In genomic region chr16:38702316-38702715, GRCm38 (mm10) we compare ENCODE assay signal across 14 mouse cellular contexts. TPM values are rescaled to one million over a fixed set of nuclear protein-coding genes. Genes with fewer than 3 reads are reported as not detected.
A peak's percentile ranks its signal among the peaks of the same experiment; 100 is the strongest.
DNase-seq lines count a peak whose midpoint lies in the region; ATAC-seq and TF ChIP-seq lines count a peak whose summit lies in the region.
"Had no signal": no experiment of that assay in that cellular context is flagged by ENCODE, and none has a peak within 500 bp of the region (broad histone marks: within the 10 kb centered on the region; RNA-seq: fewer than 3 reads in every experiment).

No protein-coding gene starts in this region.

- peaks cover 17% of the 10 kb centered on the region for H3K4me1 ChIP-seq in kidney, embryonic 15.5 days
- H3K4me1 ChIP-seq in embryonic facial prominence, embryonic 10.5 days = peaks cover 29% of the 10 kb centered on the region
- H3K4me1 ChIP-seq in limb, embryonic 12.5 days (replicated peaks) = peaks cover 37% of the 10 kb centered on the region
- H3K4me1 ChIP-seq: neural tube, embryonic 15.5 days had no signal

- H3K9me3 ChIP-seq in kidney, embryonic 15.5 days (replicated peaks) = no peaks in the 10 kb centered on the region
- H3K9me3 ChIP-seq in embryonic facial prominence, embryonic 10.5 days = no peaks in the 10 kb centered on the region
- H3K9me3 ChIP-seq in limb, embryonic 12.5 days = no peaks in the 10 kb centered on the region
- H3K9me3 ChIP-seq: neural tube, embryonic 15.5 days had no signal

- WGBS in kidney, embryonic 15.5 days = 79% methylated on average over 3 of the region's 3 CpGs
- 89% methylated on average over 3 of the region's 3 CpGs for WGBS in embryonic facial prominence, embryonic 10.5 days
- WGBS in limb, embryonic 12.5 days = 79% methylated on average over 3 of the region's 3 CpGs

- no peaks in the 10 kb centered on the region for H3K36me3 ChIP-seq in kidney, embryonic 15.5 days
- peaks cover 4% of the 10 kb centered on the region; the same call in 1 of the 2 replicates for H3K36me3 ChIP-seq in embryonic facial prominence, embryonic 10.5 days (replicated peaks)
- no peaks in the 10 kb centered on the region for H3K36me3 ChIP-seq in limb, embryonic 12.5 days
- H3K36me3 ChIP-seq: neural tube, embryonic 15.5 days had no signal

- peak overlapping the region; percentile 24 for H3K27ac ChIP-seq in gastrocnemius, adult 2 months
- 0 out of 2 replicates have a peak overlapping the region, but pooled peaks have one; percentile 15 for H3K27ac ChIP-seq in kidney, embryonic 15.5 days
- H3K27ac ChIP-seq in embryonic facial prominence, embryonic 10.5 days (replicated peaks) = peak overlapping the region; percentile 82
- H3K27ac ChIP-seq in limb, embryonic 12.5 days = peak overlapping the region; percentile 79
- H3K27ac ChIP-seq: neural tube, embryonic 15.5 days had no signal

- peak overlapping the region; percentile 16; the same call in 1 of the 2 replicates for H3K4me2 ChIP-seq in kidney, embryonic 15.5 days
- H3K4me2 ChIP-seq in limb, embryonic 12.5 days = no peak overlapping the region
- H3K4me2 ChIP-seq: neural tube, embryonic 15.5 days had no signal

- no peak overlapping the region for H3K9ac ChIP-seq in kidney, embryonic 15.5 days
- H3K9ac ChIP-seq in limb, embryonic 12.5 days (replicated peaks) = no peak overlapping the region
- H3K9ac ChIP-seq: neural tube, embryonic 15.5 days had no signal

- peak overlapping the region; percentile 33; the same call in 1 of the 2 replicates for H3K4me3 ChIP-seq in gastrocnemius, adult 2 months
- H3K4me3 ChIP-seq in kidney, embryonic 15.5 days (replicated peaks) = no peak overlapping the region
- H3K4me3 ChIP-seq in embryonic facial prominence, embryonic 10.5 days = no peak overlapping the region
- H3K4me3 ChIP-seq in limb, embryonic 12.5 days (replicated peaks) = no peak overlapping the region
- H3K4me3 ChIP-seq: neural tube, embryonic 15.5 days had no signal

- no peak for ATAC-seq in kidney, embryonic 15.5 days (replicated peaks; ENCODE audit: low FRiP score)
- ATAC-seq in limb, embryonic 12.5 days (ENCODE audit: insufficient number of reproducible peaks, insufficient read depth, low FRiP score, low TSS enrichment, low read depth) = no peak
- ATAC-seq: activated CD4-positive, CD25-positive, alpha-beta regulatory T cell, adult 4 months had no signal

- DNase-seq in gastrocnemius, adult 2 months = no peak
- DNase-seq in gastrocnemius, postnatal 14 days = no peak
- DNase-seq in kidney, postnatal 14 days = no peak
- no peak for DNase-seq in embryonic facial prominence, embryonic 10.5 days (ENCODE audit: low spot score)
- no peak for DNase-seq in ovary, postnatal 36 days (ENCODE audit: low spot score)
- DNase-seq in thymus, postnatal 14 days = no peak
- DNase-seq: cerebellum, postnatal 14 days; kidney, adult 8-10 months; right cerebral cortex, postnatal 14 days had no signal

- intact Hi-C loops in gastrocnemius, adult 2 months (cut with DNase I) = loop anchor here (10.0 kb wide), 1 partner anchor 68 kb away; no protein-coding TSS in a partner anchor
- intact Hi-C loops in gastrocnemius, postnatal 14 days (cut with DNase I; ENCODE audit: low total_unique reads) = loop anchor here (10.0 kb wide), 1 partner anchor 78 kb away; no protein-coding TSS in a partner anchor

- H3K27me3 ChIP-seq in kidney, embryonic 15.5 days = no peaks in the 10 kb centered on the region
- no peaks in the 10 kb centered on the region for H3K27me3 ChIP-seq in embryonic facial prominence, embryonic 10.5 days (replicated peaks; ENCODE audit: low read depth, poor library complexity, severe bottlenecking)
- H3K27me3 ChIP-seq in limb, embryonic 12.5 days = no peaks in the 10 kb centered on the region
- H3K27me3 ChIP-seq: neural tube, embryonic 15.5 days had no signal

- TF ChIP-seq CTCF in gastrocnemius, adult 2 months (IDR thresholded peaks at IDR 0.05) = no peak

RNA-seq across cellular contexts. Expression of gene Arhgap31, which starts 10.8 kb away (rescaled TPM):
- 10 to 100 TPM; 11.9 to 18.6 TPM for total RNA-seq in gastrocnemius, adult 2 months (2021)
- total RNA-seq in gastrocnemius, postnatal 14 days (2021) = 10 to 100 TPM; 20.8 to 22.6 TPM
- 10.4 and 12.6 TPM in 2 replicates for polyA plus RNA-seq in kidney, embryonic 15.5 days (2015; fragmentation: Nextera tagmentation; extraction: Ambion mirVana)
- polyA plus RNA-seq in embryonic facial prominence, embryonic 10.5 days (2016; fragmentation: Nextera tagmentation; extraction: Ambion mirVana) = 9.6 and 12.0 TPM in 2 replicates
- 8.8 and 9.9 TPM in 2 replicates for polyA plus RNA-seq in limb, embryonic 12.5 days (2016; fragmentation: Nextera tagmentation; extraction: Ambion mirVana)

RNA-seq across cellular contexts. Expression of gene B4galt4, which starts 39.7 kb away (rescaled TPM):
- total RNA-seq in gastrocnemius, adult 2 months (2021) = 1 to 10 TPM; 3.3 to 7.0 TPM
- 1 to 10 TPM; 3.6 to 5.7 TPM for total RNA-seq in gastrocnemius, postnatal 14 days (2021)
- 29.0 and 30.6 TPM in 2 replicates for polyA plus RNA-seq in kidney, embryonic 15.5 days (2015; fragmentation: Nextera tagmentation; extraction: Ambion mirVana)
- polyA plus RNA-seq in embryonic facial prominence, embryonic 10.5 days (2016; fragmentation: Nextera tagmentation; extraction: Ambion mirVana) = 26.2 and 27.8 TPM in 2 replicates
- 33.3 and 33.6 TPM in 2 replicates for polyA plus RNA-seq in limb, embryonic 12.5 days (2016; fragmentation: Nextera tagmentation; extraction: Ambion mirVana)
- total RNA-seq: MEL had no signal

Comparison
In these comparisons a context has a peak if more than half of its experiments do, and no peak if none do; other contexts are left out.
1. H3K27ac ChIP-seq: peak in every context shown above with its lines; median percentile 82 in embryonic facial prominence, embryonic 10.5 days; 79 in limb, embryonic 12.5 days; 24 in gastrocnemius, adult 2 months; 15 in kidney, embryonic 15.5 days.